Mouse (Mus musculus): ENCODE measurements around the gene Dlx3. TPM values are rescaled to one million over a fixed set of nuclear protein-coding genes. Genes with fewer than 3 reads are reported as not detected.

Dlx3 gene
- polyA plus RNA-seq, 1 experiment from 2014 or later = 0.45 TPM

- Histone ChIP-seq H3K4me2 (ENCODE audit: low read length) (no peak overlapping the region), H3K9me3 (replicated peaks; ENCODE audit: low read length) (no peaks in the 10 kb centered on the region), H3K9ac (ENCODE audit: low read depth, low read length) (no peak overlapping the region), H3K4me1 (replicated peaks; ENCODE audit: insufficient read depth, low read length) (peaks cover 9% of the 10 kb centered on the region), H3K4me3 (replicated peaks; ENCODE audit: low read depth, low read length) (no peak overlapping the region), H3K27ac (no peak overlapping the region), H3K27me3 (ENCODE audit: insufficient read depth, low read length) (peaks cover 83% of the 10 kb centered on the region), H3K36me3 (ENCODE audit: insufficient read depth, low read length) (no peaks in the 10 kb centered on the region)
- no peak for TF ChIP-seq CTCF (IDR thresholded peaks at IDR 0.05; ENCODE audit: low read depth)
- DNase-seq (ENCODE audit: low spot score) (no peak), ATAC-seq (replicated peaks; ENCODE audit: low FRiP score, low read depth) (no peak)
- WGBS = 2% methylated on average over 9 of the region's 9 CpGs
Measured at GRCm38 (mm10) chr11:95148754-95149153, 28.8 kb downstream of the Dlx3 start.

GRCm38 (mm10) chr11:95149462-95150268 lies 29.7 kb downstream of the Dlx3 start:
- H3K27ac ChIP-seq = no peak overlapping the region
- H3K4me1 ChIP-seq (replicated peaks; ENCODE audit: insufficient read depth, low read length) = peaks cover 9% of the 10 kb centered on the region
- DNase-seq (ENCODE audit: low spot score) (no peak), ATAC-seq (replicated peaks; ENCODE audit: low FRiP score, low read depth) (no peak)
- H3K4me2 ChIP-seq (ENCODE audit: low read length) = no peak overlapping the region
- peaks cover 73% of the 10 kb centered on the region for H3K27me3 ChIP-seq (ENCODE audit: insufficient read depth, low read length)
- no peak overlapping the region for H3K4me3 ChIP-seq (replicated peaks; ENCODE audit: low read depth, low read length)
- WGBS = 1% methylated on average over 27 of the region's 27 CpGs
- TF ChIP-seq CTCF (IDR thresholded peaks at IDR 0.05; ENCODE audit: low read depth) = no peak
- no peak overlapping the region for H3K9ac ChIP-seq (ENCODE audit: low read depth, low read length)
- H3K9me3 ChIP-seq (replicated peaks; ENCODE audit: low read length) = no peaks in the 10 kb centered on the region
- H3K36me3 ChIP-seq (ENCODE audit: insufficient read depth, low read length) = no peaks in the 10 kb centered on the region

- Histone ChIP-seq H3K4me1 (replicated peaks; ENCODE audit: insufficient read depth, low read length) (peaks cover 9% of the 10 kb centered on the region; the same call in 1 of the 2 replicates), H3K27me3 (ENCODE audit: insufficient read depth, low read length) (peaks cover 67% of the 10 kb centered on the region), H3K27ac (no peak overlapping the region), H3K9ac (ENCODE audit: low read depth, low read length) (no peak overlapping the region), H3K9me3 (replicated peaks; ENCODE audit: low read length) (no peaks in the 10 kb centered on the region), H3K4me2 (ENCODE audit: low read length) (no peak overlapping the region), H3K4me3 (replicated peaks; ENCODE audit: low read depth, low read length) (no peak overlapping the region), H3K36me3 (ENCODE audit: insufficient read depth, low read length) (no peaks in the 10 kb centered on the region)
- ATAC-seq (replicated peaks; ENCODE audit: low FRiP score, low read depth) (no peak), DNase-seq (ENCODE audit: low spot score) (no peak)
- TF ChIP-seq CTCF (IDR thresholded peaks at IDR 0.05; ENCODE audit: low read depth) = no peak
- WGBS = 2% methylated on average over 33 of the region's 33 CpGs
Measured at GRCm38 (mm10) chr11:95150269-95151049, 30.5 kb downstream of the Dlx3 start.

- no peaks in the 10 kb centered on the region for H3K36me3 ChIP-seq (ENCODE audit: insufficient read depth, low read length)
- no peak overlapping the region for H3K4me3 ChIP-seq (replicated peaks; ENCODE audit: low read depth, low read length)
- no peak overlapping the region for H3K27ac ChIP-seq
- ATAC-seq (replicated peaks; ENCODE audit: low FRiP score, low read depth) = no peak
- H3K9ac ChIP-seq (ENCODE audit: low read depth, low read length) = no peak overlapping the region
- H3K9me3 ChIP-seq (replicated peaks; ENCODE audit: low read length) = no peaks in the 10 kb centered on the region
- no peak overlapping the region for H3K4me2 ChIP-seq (ENCODE audit: low read length)
- 33% methylated on average over 5 of the region's 5 CpGs for WGBS
- no peak for TF ChIP-seq CTCF (IDR thresholded peaks at IDR 0.05; ENCODE audit: low read depth)
- peaks cover 42% of the 10 kb centered on the region for H3K27me3 ChIP-seq (ENCODE audit: insufficient read depth, low read length)
- no peak for DNase-seq (ENCODE audit: low spot score)
- H3K4me1 ChIP-seq (replicated peaks; ENCODE audit: insufficient read depth, low read length) = 0 out of 2 replicates have a peak, but pooled peaks cover 3% of the 10 kb centered on the region
Measured at GRCm38 (mm10) chr11:95153116-95153515, 33.2 kb downstream of the Dlx3 start.

GRCm38 (mm10) chr11:95153681-95154080 lies 33.8 kb downstream of the Dlx3 start:
- H3K9ac ChIP-seq (ENCODE audit: low read depth, low read length) = no peak overlapping the region
- H3K4me3 ChIP-seq (replicated peaks; ENCODE audit: low read depth, low read length) = no peak overlapping the region
- WGBS = 77% methylated on average over 5 of the region's 5 CpGs
- H3K27me3 ChIP-seq (ENCODE audit: insufficient read depth, low read length) = peaks cover 36% of the 10 kb centered on the region
- no peak overlapping the region for H3K4me2 ChIP-seq (ENCODE audit: low read length)
- no peaks in the 10 kb centered on the region for H3K36me3 ChIP-seq (ENCODE audit: insufficient read depth, low read length)
- DNase-seq (ENCODE audit: low spot score) = no peak
- no peaks in the 10 kb centered on the region for H3K9me3 ChIP-seq (replicated peaks; ENCODE audit: low read length)
- 0 out of 2 replicates have a peak, but pooled peaks cover 3% of the 10 kb centered on the region for H3K4me1 ChIP-seq (replicated peaks; ENCODE audit: insufficient read depth, low read length)
- no peak overlapping the region for H3K27ac ChIP-seq
- no peak for TF ChIP-seq CTCF (IDR thresholded peaks at IDR 0.05; ENCODE audit: low read depth)
- ATAC-seq (replicated peaks; ENCODE audit: low FRiP score, low read depth) = no peak

GRCm38 (mm10) chr11:95155511-95155910 lies 35.6 kb downstream of the Dlx3 start:
- H3K4me1 ChIP-seq (replicated peaks; ENCODE audit: insufficient read depth, low read length) = 0 out of 2 replicates have a peak, but pooled peaks cover 2% of the 10 kb centered on the region
- H3K9ac ChIP-seq (ENCODE audit: low read depth, low read length) = no peak overlapping the region
- DNase-seq (ENCODE audit: low spot score) (no peak), ATAC-seq (replicated peaks; ENCODE audit: low FRiP score, low read depth) (no peak)
- no peak for TF ChIP-seq CTCF (IDR thresholded peaks at IDR 0.05; ENCODE audit: low read depth)
- no peak overlapping the region for H3K4me2 ChIP-seq (ENCODE audit: low read length)
- H3K9me3 ChIP-seq (replicated peaks; ENCODE audit: low read length) = no peaks in the 10 kb centered on the region
- no peak overlapping the region for H3K27ac ChIP-seq
- H3K36me3 ChIP-seq (ENCODE audit: insufficient read depth, low read length) = no peaks in the 10 kb centered on the region
- WGBS = 87% methylated on average over 2 of the region's 2 CpGs
- peaks cover 23% of the 10 kb centered on the region for H3K27me3 ChIP-seq (ENCODE audit: insufficient read depth, low read length)
- no peak overlapping the region for H3K4me3 ChIP-seq (replicated peaks; ENCODE audit: low read depth, low read length)
